Mouse (Mus musculus): Measurements from ENCODE around the gene Ablim1.

- no peak for TF ChIP-seq CTCF (IDR thresholded peaks at IDR 0.05)
- no peak for TF ChIP-seq EP300 (IDR thresholded peaks at IDR 0.05; ENCODE audit: insufficient read depth, low read depth, low read length)
Measured at GRCm38 (mm10) chr19:57129729-57130128, 185.0 kb downstream of the Ablim1 start.

Data from heart, adult 2 months (tissue).